Mouse (Mus musculus): ENCODE data around the gene Fos.

Gene Fos

GRCm38 (mm10) chr12:85461913-85462663 lies 11.6 kb upstream of the Fos start:
- peak; percentile 13 for DNase-seq (ENCODE audit: low read depth)

- no peak for DNase-seq (ENCODE audit: low read depth)
Observed at GRCm38 (mm10) chr12:85462802-85463201, 10.9 kb upstream of the Fos start.

DNA sequence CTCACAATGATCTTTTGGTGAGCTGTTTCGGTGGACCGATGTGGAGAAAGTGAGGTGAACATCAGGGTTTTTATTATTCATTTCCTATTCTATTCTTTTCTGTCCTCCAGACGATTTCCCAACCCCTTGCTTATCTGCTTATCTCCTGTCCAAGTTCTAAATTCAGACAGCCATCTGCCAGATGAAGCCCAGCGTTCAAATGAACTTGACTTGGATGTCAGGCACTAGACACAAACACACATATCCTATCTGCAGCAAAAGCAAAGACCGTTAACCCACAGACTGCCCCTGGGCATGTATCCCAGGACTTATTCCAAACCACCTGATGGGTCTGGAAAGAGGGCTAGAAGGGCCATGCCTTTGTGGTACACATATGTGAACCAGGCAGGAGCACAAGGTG lies 9.3 kb upstream of the Fos start:
- DNase-seq (ENCODE audit: low read depth), result no peak

- no peak for DNase-seq (ENCODE audit: low read depth)
Observed at GRCm38 (mm10) chr12:85464902-85465301, 8.8 kb upstream of the Fos start.

GRCm38 (mm10) chr12:85467854-85468253 lies 5.8 kb upstream of the Fos start:
- DNase-seq (ENCODE audit: low read depth), result no peak

DNA sequence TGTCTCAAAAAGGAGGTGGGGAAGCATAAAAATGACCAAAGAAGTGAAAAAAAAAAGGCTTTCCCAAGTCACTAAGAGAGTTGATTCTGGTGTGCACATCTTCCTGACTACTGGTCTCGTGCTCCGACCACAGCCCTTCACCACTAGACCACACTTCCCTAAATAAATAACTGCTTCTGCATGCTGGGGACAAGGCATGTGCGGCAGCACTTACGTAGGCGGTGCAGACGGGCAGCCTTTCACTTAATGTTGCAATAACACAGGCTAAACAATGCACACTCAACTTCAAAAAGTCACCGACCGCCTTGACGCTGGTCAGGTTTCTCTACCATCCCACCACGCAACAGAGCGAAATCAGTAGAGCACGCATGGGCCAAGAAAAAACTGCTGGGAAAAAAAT lies 5.0 kb upstream of the Fos start:
- no peak for DNase-seq (ENCODE audit: low read depth)

- peak; percentile 87 for DNase-seq (ENCODE audit: low read depth)
Observed at GRCm38 (mm10) chr12:85471920-85472655, 1.6 kb upstream of the Fos start.

GRCm38 (mm10) chr12:85472656-85473410 lies 857 bp upstream of the Fos start:
- no peak for DNase-seq (ENCODE audit: low read depth)

DNA sequence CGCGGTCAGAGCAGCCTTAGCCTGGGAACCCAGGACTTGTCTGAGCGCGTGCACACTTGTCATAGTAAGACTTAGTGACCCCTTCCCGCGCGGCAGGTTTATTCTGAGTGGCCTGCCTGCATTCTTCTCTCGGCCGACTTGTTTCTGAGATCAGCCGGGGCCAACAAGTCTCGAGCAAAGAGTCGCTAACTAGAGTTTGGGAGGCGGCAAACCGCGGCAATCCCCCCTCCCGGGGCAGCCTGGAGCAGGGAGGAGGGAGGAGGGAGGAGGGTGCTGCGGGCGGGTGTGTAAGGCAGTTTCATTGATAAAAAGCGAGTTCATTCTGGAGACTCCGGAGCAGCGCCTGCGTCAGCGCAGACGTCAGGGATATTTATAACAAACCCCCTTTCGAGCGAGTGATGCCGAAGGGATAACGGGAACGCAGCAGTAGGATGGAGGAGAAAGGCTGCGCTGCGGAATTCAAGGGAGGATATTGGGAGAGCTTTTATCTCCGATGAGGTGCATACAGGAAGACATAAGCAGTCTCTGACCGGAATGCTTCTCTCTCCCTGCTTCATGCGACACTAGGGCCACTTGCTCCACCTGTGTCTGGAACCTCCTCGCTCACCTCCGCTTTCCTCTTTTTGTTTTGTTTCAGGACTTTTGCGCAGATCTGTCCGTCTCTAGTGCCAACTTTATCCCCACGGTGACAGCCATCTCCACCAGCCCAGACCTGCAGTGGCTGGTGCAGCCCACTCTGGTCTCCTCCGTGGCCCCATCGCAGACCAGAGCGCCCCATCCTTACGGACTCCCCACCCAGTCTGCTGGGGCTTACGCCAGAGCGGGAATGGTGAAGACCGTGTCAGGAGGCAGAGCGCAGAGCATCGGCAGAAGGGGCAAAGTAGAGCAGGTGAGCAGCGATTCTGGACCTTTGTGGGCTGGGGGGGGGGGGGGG lies 875 bp downstream of the Fos start:
- DNase-seq (ENCODE audit: low read depth), result peak; percentile 72

DNA sequence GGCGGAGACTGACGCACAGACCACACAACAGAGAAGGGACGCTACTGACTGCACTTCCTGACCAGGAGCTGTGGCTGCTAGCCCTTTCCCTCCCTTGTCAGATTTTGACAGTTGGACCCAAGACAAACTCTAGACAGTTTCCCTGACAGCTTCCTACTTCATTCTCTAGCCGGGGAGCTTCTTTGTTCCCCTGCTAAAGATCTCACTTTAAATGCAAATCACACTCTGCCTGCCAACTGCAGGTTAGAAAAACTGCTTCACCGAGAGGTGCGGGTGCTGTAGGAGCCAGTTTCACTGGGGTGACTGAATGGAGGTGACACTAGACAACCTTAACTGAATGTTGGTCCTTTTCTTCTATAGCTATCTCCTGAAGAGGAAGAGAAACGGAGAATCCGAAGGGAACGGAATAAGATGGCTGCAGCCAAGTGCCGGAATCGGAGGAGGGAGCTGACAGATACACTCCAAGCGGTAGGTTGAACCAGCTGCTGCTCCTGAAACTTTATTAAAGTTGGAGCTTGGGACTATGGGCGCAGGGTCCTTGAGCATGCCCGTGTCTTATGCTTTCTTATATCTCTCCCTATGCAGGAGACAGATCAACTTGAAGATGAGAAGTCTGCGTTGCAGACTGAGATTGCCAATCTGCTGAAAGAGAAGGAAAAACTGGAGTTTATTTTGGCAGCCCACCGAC lies 1.7 kb downstream of the Fos start:
- DNase-seq (ENCODE audit: low read depth), result no peak

GRCm38 (mm10) chr12:85475920-85476828 lies 2.5 kb downstream of the Fos start:
- no peak for DNase-seq (ENCODE audit: low read depth)

DNA sequence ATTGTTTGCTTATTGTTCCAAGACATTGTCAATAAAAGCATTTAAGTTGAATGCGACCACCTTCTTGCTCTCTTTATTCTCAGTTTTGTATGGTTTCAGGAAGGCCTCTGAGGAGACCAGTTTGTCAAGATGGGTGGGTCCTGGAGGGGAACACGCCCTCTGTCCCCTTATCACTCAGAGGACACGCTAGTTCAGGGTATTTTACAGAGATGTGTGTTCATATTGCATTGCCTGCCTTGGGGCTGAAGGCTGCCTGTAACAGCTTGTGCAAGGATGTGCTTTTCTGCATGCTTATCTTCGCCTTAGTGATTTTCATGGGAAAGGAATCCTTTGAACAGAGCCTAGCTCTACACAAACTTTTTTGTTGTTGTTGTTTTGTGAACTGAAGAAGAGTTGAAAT lies 3.5 kb downstream of the Fos start:
- no peak for DNase-seq (ENCODE audit: low read depth)

DNA sequence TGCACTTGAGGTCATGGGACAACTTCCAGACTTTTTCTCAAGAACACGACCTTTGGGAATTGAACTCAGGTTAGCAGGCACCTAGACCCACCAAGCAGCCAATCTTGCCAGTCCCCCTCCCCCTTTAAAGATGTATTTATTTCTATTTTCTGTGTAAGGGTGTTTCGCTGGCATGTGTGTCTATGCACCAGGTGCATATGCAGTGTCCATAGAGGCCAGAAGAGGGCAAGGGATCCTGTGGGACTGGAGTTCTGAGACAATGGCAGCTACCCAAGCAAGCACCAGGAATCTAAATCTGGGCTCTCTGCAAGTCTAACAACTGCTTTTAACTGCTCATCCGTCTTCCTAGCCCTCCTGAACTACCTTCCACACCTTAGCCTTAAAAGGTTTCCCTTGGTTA lies 4.1 kb downstream of the Fos start:
- DNase-seq (ENCODE audit: low read depth), result no peak

- DNase-seq (ENCODE audit: low read depth), result no peak
Observed at GRCm38 (mm10) chr12:85478696-85479095, 5.0 kb downstream of the Fos start.

- DNase-seq (ENCODE audit: low read depth), result no peak
Observed at GRCm38 (mm10) chr12:85479190-85479589, 5.5 kb downstream of the Fos start.

DNA sequence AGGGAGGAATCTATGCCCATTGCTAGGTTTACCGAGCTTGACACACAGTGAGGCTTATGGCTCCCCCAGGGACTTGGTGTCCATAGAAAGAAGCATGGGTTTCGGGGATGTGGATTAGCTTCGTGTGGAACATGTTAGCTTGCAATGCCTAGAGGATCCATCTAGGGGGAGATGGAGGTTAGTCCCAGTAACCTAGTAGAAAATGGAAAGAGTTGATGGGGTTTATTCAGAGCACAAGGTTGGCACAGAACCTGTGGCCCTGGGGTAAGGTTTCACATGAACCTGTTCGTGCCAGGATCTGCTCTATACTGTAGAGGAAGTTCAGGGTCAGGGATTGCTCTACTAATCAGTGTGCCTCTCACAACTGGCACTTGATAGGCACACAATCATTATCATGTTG lies 9.5 kb downstream of the Fos start:
- peak; percentile 58 for DNase-seq (ENCODE audit: low read depth)

- DNase-seq (ENCODE audit: low read depth), result no peak
Observed at GRCm38 (mm10) chr12:85484655-85485054, 11.0 kb downstream of the Fos start.

- DNase-seq (ENCODE audit: low read depth), result peak; percentile 98
Observed at GRCm38 (mm10) chr12:85485890-85486765, 12.4 kb downstream of the Fos start.

DNA sequence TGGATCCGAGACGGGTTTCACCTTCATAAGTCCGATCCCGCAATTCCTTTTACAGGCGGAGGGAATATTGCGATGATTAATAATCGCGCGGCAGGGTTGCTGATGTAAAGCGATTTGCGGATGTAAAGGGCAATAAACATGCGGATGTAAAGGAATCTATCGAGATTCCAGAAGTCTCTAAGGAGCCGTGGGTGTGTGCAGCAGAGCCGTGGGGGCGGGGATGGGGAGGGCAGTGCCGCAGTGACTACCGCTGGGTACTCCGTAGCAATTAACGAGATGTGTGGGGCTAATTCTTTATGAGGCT lies 13.0 kb downstream of the Fos start:
- DNase-seq (ENCODE audit: low read depth), result peak; percentile 75
